Mouse (Mus musculus): Measurements from ENCODE around the gene Zcrb1. TPM values are rescaled to one million over a fixed set of nuclear protein-coding genes. Genes with fewer than 3 reads are reported as not detected.
"Not testable (repeated sequence)": the region's sequence is repeated elsewhere in the genome, so short reads cannot be mapped to it uniquely, and the experiment has no call there.

Zcrb1 gene
- total and polyA plus RNA-seq, 2 experiments from 2014 or later = 17.8 to 136 TPM

GRCm38 (mm10) chr15:93398699-93399540, 786 bp upstream of the Zcrb1 start:
- ATAC-seq (ENCODE audit: insufficient read depth, low read depth) = no peak

DNA sequence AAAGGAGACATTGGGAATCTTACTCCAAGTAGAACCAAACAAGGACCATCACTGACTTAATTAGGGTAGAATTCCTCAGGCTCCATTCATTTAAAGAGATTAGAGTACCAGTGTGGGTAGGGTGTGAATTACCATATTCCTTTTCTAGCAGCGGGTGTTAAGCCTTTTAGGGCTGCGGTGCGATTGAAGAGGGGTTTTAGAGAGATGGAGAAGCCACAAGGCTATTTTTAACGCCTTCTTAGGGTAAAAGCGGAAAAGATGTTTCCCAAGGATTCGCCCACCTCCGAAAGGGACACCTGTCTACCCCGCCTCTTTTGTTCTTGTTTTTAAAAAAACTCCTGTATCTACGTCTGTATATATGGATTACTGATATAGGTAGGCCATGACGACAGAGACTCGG, 865 bp downstream of the Zcrb1 start:
- no peak for ATAC-seq (ENCODE audit: insufficient read depth, low read depth)

More at GRCm38 (mm10) chr15:93398699-93399540, 786 bp upstream of the Zcrb1 start:
- H3K9me3 ChIP-seq (replicated peaks; ENCODE audit: control insufficient read depth, low read length) = no peaks in the 10 kb centered on the region
- DNase-seq (ENCODE audit: low spot score) = no peak
- peaks cover 13% of the 10 kb centered on the region; the same call in 1 of the 2 replicates for H3K36me3 ChIP-seq (replicated peaks; ENCODE audit: control insufficient read depth, insufficient read depth, low read length)
- peaks cover 15% of the 10 kb centered on the region for H3K4me1 ChIP-seq (ENCODE audit: control insufficient read depth, insufficient read depth)
- H3K27me3 ChIP-seq (ENCODE audit: control insufficient read depth, insufficient read depth, low read length) = no peaks in the 10 kb centered on the region
- peak overlapping the region; percentile 92 for H3K4me3 ChIP-seq (ENCODE audit: low read depth, low read length)
- peak overlapping the region; percentile 84 for H3K27ac ChIP-seq (ENCODE audit: low read depth)
- 4% methylated on average over 36 of the region's 36 CpGs for WGBS
- peak overlapping the region; percentile 92 for H3K9ac ChIP-seq (replicated peaks; ENCODE audit: low read depth, low read length)
- H3K4me2 ChIP-seq (ENCODE audit: low read depth, low read length) = peak overlapping the region; percentile 96
- TF ChIP-seq CTCF (IDR thresholded peaks at IDR 0.05; ENCODE audit: low read depth) (no peak), EP300 (IDR thresholded peaks at IDR 0.05; ENCODE audit: low read depth) (no peak)

DNA sequence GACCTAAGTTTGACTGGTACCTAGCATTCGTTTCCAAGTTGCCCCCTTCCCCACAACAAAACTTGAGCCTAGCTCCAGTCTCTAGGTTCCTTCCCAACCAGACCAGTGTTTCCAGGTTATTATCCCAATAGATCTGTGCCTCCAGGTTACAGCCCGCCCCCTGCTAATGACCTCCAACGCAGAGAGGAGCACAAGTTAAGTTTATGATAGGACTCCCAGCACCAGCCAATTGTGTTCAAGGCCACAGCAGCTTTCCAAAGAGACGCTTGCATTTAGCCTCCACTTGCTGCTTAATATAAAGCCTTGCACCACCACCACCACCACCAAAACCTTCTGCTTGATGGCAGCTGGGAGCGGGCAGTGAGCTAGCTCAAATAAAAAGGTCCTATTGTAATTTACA, 16.8 kb downstream of the Zcrb1 start:
- WGBS = 67% methylated on average over 5 of the region's 5 CpGs
- Histone ChIP-seq H3K27me3 (ENCODE audit: control insufficient read depth, insufficient read depth, low read length) (no peaks in the 10 kb centered on the region), H3K27ac (ENCODE audit: low read depth) (no peak overlapping the region), H3K9me3 (replicated peaks; ENCODE audit: control insufficient read depth, low read length) (no peaks in the 10 kb centered on the region), H3K4me1 (ENCODE audit: control insufficient read depth, insufficient read depth) (no peaks in the 10 kb centered on the region), H3K4me3 (ENCODE audit: low read depth, low read length) (no peak overlapping the region), H3K9ac (replicated peaks; ENCODE audit: low read depth, low read length) (no peak overlapping the region), H3K4me2 (ENCODE audit: low read depth, low read length) (no peak overlapping the region), H3K36me3 (replicated peaks; ENCODE audit: control insufficient read depth, insufficient read depth, low read length) (peaks cover 14% of the 10 kb centered on the region)
- DNase-seq (ENCODE audit: low spot score) (no peak), ATAC-seq (ENCODE audit: insufficient read depth, low read depth) (no peak)
- TF ChIP-seq EP300 (IDR thresholded peaks at IDR 0.05; ENCODE audit: low read depth) (no peak), CTCF (IDR thresholded peaks at IDR 0.05; ENCODE audit: low read depth) (no peak)

More for the DNA sequence above, 865 bp downstream of the Zcrb1 start:
- Histone ChIP-seq H3K27me3 (ENCODE audit: control insufficient read depth, insufficient read depth, low read length) (no peaks in the 10 kb centered on the region), H3K4me2 (ENCODE audit: low read depth, low read length) (peak overlapping the region; percentile 96), H3K27ac (ENCODE audit: low read depth) (no peak overlapping the region), H3K4me1 (ENCODE audit: control insufficient read depth, insufficient read depth) (peaks cover 15% of the 10 kb centered on the region), H3K4me3 (ENCODE audit: low read depth, low read length) (peak overlapping the region; percentile 92), H3K9ac (replicated peaks; ENCODE audit: low read depth, low read length) (peak overlapping the region; percentile 92), H3K36me3 (replicated peaks; ENCODE audit: control insufficient read depth, insufficient read depth, low read length) (peaks cover 26% of the 10 kb centered on the region), H3K9me3 (replicated peaks; ENCODE audit: control insufficient read depth, low read length) (no peaks in the 10 kb centered on the region)
- DNase-seq (ENCODE audit: low spot score) = no peak
- WGBS = 3% methylated on average over 11 of the region's 11 CpGs
- TF ChIP-seq EP300 (IDR thresholded peaks at IDR 0.05; ENCODE audit: low read depth) (no peak), CTCF (IDR thresholded peaks at IDR 0.05; ENCODE audit: low read depth) (no peak)

DNA sequence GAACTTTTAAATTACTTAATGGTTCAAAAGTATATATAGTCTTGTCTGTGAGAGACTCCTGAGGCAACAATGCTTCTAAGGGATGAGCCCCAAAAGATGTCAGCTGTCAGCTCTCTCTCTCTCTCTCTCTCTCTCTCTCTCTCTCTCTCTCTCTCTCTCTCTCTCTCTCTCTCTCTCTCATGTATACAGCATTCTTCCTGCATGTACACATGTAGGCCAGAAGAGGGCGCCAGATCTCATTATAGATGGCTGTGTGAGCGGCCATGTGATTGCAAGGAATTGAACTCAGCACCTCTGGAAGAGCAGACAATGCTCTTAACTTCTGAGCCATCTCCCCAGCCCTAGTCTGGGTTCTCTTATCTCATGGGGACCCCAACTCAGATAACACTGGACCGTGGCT, 19.0 kb downstream of the Zcrb1 start:
- H3K9me3 ChIP-seq (replicated peaks; ENCODE audit: control insufficient read depth, low read length) = no peaks in the 10 kb centered on the region
- no peak overlapping the region for H3K4me3 ChIP-seq (ENCODE audit: low read depth, low read length)
- H3K27ac ChIP-seq (ENCODE audit: low read depth) = no peak overlapping the region
- 67% methylated on average over 3 of the region's 3 CpGs for WGBS
- no peaks in the 10 kb centered on the region for H3K36me3 ChIP-seq (replicated peaks; ENCODE audit: control insufficient read depth, insufficient read depth, low read length)
- no peaks in the 10 kb centered on the region for H3K4me1 ChIP-seq (ENCODE audit: control insufficient read depth, insufficient read depth)
- ATAC-seq (ENCODE audit: insufficient read depth, low read depth) (no peak), DNase-seq (ENCODE audit: low spot score) (no peak)
- TF ChIP-seq CTCF (IDR thresholded peaks at IDR 0.05; ENCODE audit: low read depth) (peak; percentile 39), EP300 (IDR thresholded peaks at IDR 0.05; ENCODE audit: low read depth) (no peak)
- no peak overlapping the region for H3K9ac ChIP-seq (replicated peaks; ENCODE audit: low read depth, low read length)
- H3K4me2 ChIP-seq (ENCODE audit: low read depth, low read length) = no peak overlapping the region
- no peaks in the 10 kb centered on the region for H3K27me3 ChIP-seq (ENCODE audit: control insufficient read depth, insufficient read depth, low read length)

DNA sequence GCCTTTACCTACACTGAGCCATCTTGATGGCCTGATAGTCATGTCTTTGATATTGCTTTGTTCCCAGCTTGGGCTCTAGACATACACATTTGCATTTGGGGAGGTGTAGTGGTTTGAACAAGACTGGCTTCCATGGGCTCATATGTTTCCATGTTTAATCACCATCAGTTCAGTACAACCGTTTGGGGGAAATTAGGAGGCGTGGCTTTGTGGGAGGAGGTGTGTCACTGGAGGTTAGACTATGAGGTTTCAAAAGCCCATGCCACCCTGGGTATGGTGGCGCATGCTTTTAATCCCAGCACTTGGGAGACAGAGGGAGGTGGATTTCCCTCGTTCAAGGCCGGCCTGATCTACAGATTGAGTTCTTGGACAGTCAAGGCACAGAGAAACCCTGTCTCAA, 22.4 kb downstream of the Zcrb1 start:
- TF ChIP-seq CTCF (IDR thresholded peaks at IDR 0.05; ENCODE audit: low read depth) (no peak), EP300 (IDR thresholded peaks at IDR 0.05; ENCODE audit: low read depth) (no peak)
- H3K4me1 ChIP-seq (ENCODE audit: control insufficient read depth, insufficient read depth) = no peaks in the 10 kb centered on the region
- H3K9ac ChIP-seq (replicated peaks; ENCODE audit: low read depth, low read length) = no peak overlapping the region
- no peak overlapping the region for H3K4me2 ChIP-seq (ENCODE audit: low read depth, low read length)
- no peak overlapping the region for H3K4me3 ChIP-seq (ENCODE audit: low read depth, low read length)
- H3K27me3 ChIP-seq (ENCODE audit: control insufficient read depth, insufficient read depth, low read length) = no peaks in the 10 kb centered on the region
- no peak for DNase-seq (ENCODE audit: low spot score)
- H3K9me3 ChIP-seq (replicated peaks; ENCODE audit: control insufficient read depth, low read length) = no peaks in the 10 kb centered on the region
- WGBS = 78% methylated on average over 5 of the region's 5 CpGs
- H3K27ac ChIP-seq (ENCODE audit: low read depth) = no peak overlapping the region
- no peak for ATAC-seq (ENCODE audit: insufficient read depth, low read depth)
- H3K36me3 ChIP-seq (replicated peaks; ENCODE audit: control insufficient read depth, insufficient read depth, low read length) = no peaks in the 10 kb centered on the region

GRCm38 (mm10) chr15:93372525-93373119, 25.5 kb downstream of the Zcrb1 start:
- H3K27ac ChIP-seq (ENCODE audit: low read depth); H3K9me3 ChIP-seq (replicated peaks; ENCODE audit: control insufficient read depth, low read length); ATAC-seq (ENCODE audit: insufficient read depth, low read depth); H3K9ac ChIP-seq (replicated peaks; ENCODE audit: low read depth, low read length); H3K27me3 ChIP-seq (ENCODE audit: control insufficient read depth, insufficient read depth, low read length); H3K4me1 ChIP-seq (ENCODE audit: control insufficient read depth, insufficient read depth); DNase-seq (ENCODE audit: low spot score); H3K36me3 ChIP-seq (replicated peaks; ENCODE audit: control insufficient read depth, insufficient read depth, low read length); H3K4me2 ChIP-seq (ENCODE audit: low read depth, low read length); H3K4me3 ChIP-seq (ENCODE audit: low read depth, low read length): not testable (repeated sequence)

Measured in heart, postnatal 0 days (tissue).